Mouse (Mus musculus): ENCODE measurements at regions not wholly inside any gene's neighbourhood (a gene's known extent, or its start where the extent isn't known, plus 50 kb on each side); places are given as distances from the start of the nearest gene placed in this dataset.

- DNase-seq: no peak
- no peaks in the 10 kb centered on the region for H3K4me1 ChIP-seq (ENCODE audit: insufficient read depth)
- no peak overlapping the region for H3K9ac ChIP-seq
- no peak for TF ChIP-seq CTCF (IDR thresholded peaks at IDR 0.05; ENCODE audit: low read depth)
- H3K27me3 ChIP-seq (ENCODE audit: insufficient read depth, low read length): no peaks in the 10 kb centered on the region
- no peak overlapping the region for H3K27ac ChIP-seq (ENCODE audit: low read depth, low read length)
- ATAC-seq: no peak
- 54% methylated on average over 2 of the region's 2 CpGs for WGBS
- H3K4me2 ChIP-seq (ENCODE audit: low read depth): no peak overlapping the region
- no peaks in the 10 kb centered on the region for H3K9me3 ChIP-seq (ENCODE audit: low read length)
- H3K36me3 ChIP-seq (ENCODE audit: insufficient read depth): no peaks in the 10 kb centered on the region
- H3K4me3 ChIP-seq (ENCODE audit: low read depth, low read length): no peak overlapping the region
Observed at GRCm38 (mm10) chr15:14642291-14642690, 1468.8 kb upstream of the Cdh6 start.

GRCm38 (mm10) chr15:14628523-14628922, 1455.0 kb upstream of the Cdh6 start:
- Histone ChIP-seq H3K4me3 (ENCODE audit: low read depth, low read length) (no peak overlapping the region), H3K27me3 (ENCODE audit: insufficient read depth, low read length) (no peaks in the 10 kb centered on the region), H3K9ac (no peak overlapping the region), H3K36me3 (ENCODE audit: insufficient read depth) (no peaks in the 10 kb centered on the region), H3K27ac (ENCODE audit: low read depth, low read length) (no peak overlapping the region), H3K4me1 (ENCODE audit: insufficient read depth) (no peaks in the 10 kb centered on the region), H3K9me3 (ENCODE audit: low read length) (no peaks in the 10 kb centered on the region), H3K4me2 (ENCODE audit: low read depth) (no peak overlapping the region)
- ATAC-seq: no peak
- TF ChIP-seq CTCF (IDR thresholded peaks at IDR 0.05; ENCODE audit: low read depth): peak; percentile 67
- WGBS: 33% methylated on average over 1 of the region's 1 CpGs
- peak; percentile 66 for DNase-seq

- H3K4me2 ChIP-seq (ENCODE audit: low read depth): no peak overlapping the region
- H3K36me3 ChIP-seq (ENCODE audit: insufficient read depth): no peaks in the 10 kb centered on the region
- no peaks in the 10 kb centered on the region for H3K9me3 ChIP-seq (ENCODE audit: low read length)
- DNase-seq: no peak
- H3K4me1 ChIP-seq (ENCODE audit: insufficient read depth): no peaks in the 10 kb centered on the region
- no peak for TF ChIP-seq CTCF (IDR thresholded peaks at IDR 0.05; ENCODE audit: low read depth)
- no peak overlapping the region for H3K9ac ChIP-seq
- no peak overlapping the region for H3K4me3 ChIP-seq (ENCODE audit: low read depth, low read length)
- H3K27ac ChIP-seq (ENCODE audit: low read depth, low read length): no peak overlapping the region
- no peak for ATAC-seq
- H3K27me3 ChIP-seq (ENCODE audit: insufficient read depth, low read length): no peaks in the 10 kb centered on the region
- WGBS: 88% methylated on average over 1 of the region's 1 CpGs
Observed at GRCm38 (mm10) chr15:14606691-14607090, 1433.2 kb upstream of the Cdh6 start.

Small RNA genes in the stretch of these regions (microRNA-seq; reads per million reads assigned to microRNA genes)
- 0 reads per million in 2 experiments for gene Gm24080

Data from forebrain, postnatal 0 days (tissue).